Mouse (Mus musculus) gastrocnemius, postnatal 14 days (tissue): ENCODE measurements around the gene Mixl1. TPM values are rescaled to one million over a fixed set of nuclear protein-coding genes. Genes with fewer than 3 reads are reported as not detected.
A peak's percentile ranks its signal among the peaks of the same experiment; 100 is the strongest.

Experiments
- DNase-seq: peaks from one replicate; pipeline ENCODE4 v3.0.0; 2021; ENCODE audit warnings: mixed read lengths
- intact Hi-C: fragments of 180-260 bp; cut with DNase I; formaldehyde crosslinking; loops from one replicate; pipeline ENCODE4 v1.15.1; 2025; ENCODE audit warnings: low total_unique reads
- long read RNA-seq, 2 experiments: library from polyadenylated mRNA; stranded (forward); transcript quantifications; one replicate each; pipeline ENCODE4 v2.0.0; 2021
- total RNA-seq, 2 experiments: library from RNA; stranded (reverse); gene quantifications; 2 replicates each; pipeline ENCODE4 v1.2.3; 2021

Mixl1 gene
- total RNA-seq = not detected
- long read RNA-seq, experiment 1 = 0 reads
- long read RNA-seq, experiment 2 = 0 reads

DNA sequence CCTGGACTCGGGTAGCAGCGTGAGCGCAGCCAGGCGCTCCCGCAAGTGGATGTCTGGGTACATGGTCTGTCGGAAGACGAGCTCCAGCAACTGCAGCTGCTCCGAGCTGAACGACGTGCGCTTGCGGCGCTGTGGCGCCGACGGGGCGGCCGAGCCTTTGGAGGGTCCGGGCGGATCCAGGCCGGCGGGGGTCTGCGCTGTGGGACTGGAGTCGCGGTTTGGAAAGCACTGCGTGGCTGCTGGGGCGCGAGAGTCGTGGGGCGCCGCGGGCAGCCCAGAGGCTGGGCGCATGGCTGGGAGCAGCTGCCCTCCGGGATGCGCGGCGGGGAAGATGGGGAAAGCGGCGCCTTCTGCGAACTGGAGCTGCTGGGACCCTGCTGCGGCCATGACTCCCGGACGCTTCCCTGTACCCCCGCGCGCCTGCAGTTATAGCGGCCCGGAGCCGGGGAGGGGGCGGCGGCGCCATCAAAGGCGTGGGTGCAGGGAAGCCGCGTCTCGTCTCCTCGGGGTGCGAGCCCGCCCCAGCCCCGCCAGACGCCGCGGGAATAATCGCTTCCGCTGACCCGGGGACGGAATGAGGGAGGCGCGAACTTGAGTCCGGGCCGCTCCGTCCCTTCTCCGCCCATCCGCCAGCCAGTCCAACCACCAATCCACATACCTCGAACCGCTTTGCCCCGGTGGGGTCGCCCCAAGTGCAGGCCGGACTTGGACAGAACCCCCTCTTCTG lies at the start of gene Mixl1:
Mixl1 (minus strand) TSS at position 409 of the 727 bp plus-strand sequence.
- intact Hi-C loops = no loop called here
- peak; percentile 11 for DNase-seq

DNA sequence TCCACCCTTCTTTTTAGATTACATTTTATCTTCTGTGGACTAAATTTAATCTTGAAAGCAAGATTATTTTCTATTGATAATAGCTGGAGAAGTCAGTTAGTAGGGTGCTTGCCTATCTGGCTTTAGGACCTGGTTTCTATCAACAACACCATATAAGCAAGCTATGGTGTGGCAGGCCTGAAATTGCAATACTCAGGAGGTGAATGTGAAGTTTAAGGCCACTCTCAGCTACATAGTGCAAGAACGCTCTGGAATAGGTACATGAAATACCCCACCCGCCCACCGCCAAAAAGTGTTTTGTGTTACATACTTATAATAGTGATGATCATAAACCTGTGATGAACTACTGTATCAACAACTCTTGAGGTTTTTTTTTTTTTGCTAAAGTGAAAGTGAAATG lies 32.4 kb upstream of the Mixl1 start:
- intact Hi-C loops = no loop called here
- DNase-seq = no peak

DNA sequence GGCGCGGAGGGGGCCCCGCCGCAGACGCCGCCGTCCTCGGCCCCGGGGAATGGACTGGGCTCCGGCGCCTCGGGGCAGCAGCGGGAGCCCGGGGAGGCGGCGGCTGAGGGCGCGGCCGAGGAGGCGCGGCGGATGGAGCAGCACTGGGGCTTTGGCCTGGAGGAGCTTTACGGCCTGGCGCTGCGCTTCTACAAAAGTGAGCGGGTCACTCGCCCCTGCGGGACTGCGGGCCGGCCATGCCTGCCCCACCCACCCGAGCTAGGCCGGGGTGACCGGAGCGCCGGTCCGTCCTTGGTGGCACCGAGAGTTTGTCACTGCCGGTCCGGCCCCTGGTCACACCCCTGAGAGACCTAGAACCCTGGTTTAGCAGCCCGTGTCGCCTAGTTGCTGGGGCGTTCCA lies 29.3 kb upstream of the Mixl1 start:
- intact Hi-C loops = no loop called here
- DNase-seq = peak; percentile 57

DNA sequence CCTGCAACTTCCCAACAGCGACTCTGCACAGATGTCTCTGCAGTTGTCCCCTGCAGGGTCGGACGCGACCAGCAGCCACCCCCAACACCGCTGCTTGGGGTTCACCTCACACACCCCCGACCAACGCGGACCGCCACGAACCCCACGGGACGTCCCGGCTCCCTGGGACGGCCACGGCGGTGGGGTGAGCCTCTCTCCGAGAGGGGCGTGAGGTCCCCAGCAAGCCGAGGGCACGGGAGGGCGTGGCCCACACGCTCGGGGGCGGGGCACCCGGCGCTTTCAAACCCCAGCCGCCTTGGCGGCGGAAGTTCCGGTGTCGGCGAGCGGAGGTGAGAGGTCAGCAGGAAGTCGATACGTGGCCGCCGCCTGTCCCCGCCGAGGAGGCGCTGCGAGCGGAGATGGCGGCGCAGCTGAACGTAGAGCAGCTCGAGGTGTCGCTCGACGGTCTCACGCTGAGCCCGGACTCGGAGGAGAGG lies 28.9 kb upstream of the Mixl1 start, which contains the start of gene Acbd3:
Acbd3 (plus strand) TSS at position 340 of the 476 bp plus-strand sequence.
- intact Hi-C loops = loop anchor here (2.0 kb wide), 1 partner anchor 37 kb away; no protein-coding TSS in a partner anchor
- DNase-seq = peak; percentile 93

DNA sequence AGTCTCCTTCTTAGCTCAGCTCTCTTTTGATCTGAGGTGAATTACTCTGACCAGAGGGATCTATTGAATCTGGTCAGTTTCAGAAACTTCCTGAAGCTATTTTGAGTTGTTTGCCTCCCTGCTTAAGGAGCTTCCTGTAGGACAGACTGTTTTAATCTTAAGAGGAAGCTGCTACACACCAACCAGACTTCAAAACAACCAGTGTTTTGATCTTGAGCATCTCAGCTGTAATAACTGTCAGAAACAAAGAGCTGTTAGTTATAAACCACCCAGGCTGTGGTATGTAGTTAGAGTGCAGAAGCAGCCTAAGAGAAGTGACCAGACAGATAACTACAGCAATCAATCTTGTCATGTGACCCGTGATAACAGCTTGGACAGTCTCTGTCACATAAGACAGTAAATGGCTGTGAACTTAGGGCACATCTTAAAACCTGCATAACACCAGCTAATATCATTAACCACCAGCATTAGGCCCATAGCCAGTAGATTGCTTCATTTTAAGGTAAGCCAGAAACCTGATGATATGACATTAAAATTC lies 26.9 kb upstream of the Mixl1 start:
- DNase-seq = no peak
- intact Hi-C loops = loop anchor here (2.0 kb wide), 1 partner anchor 39 kb away; no protein-coding TSS in a partner anchor

DNA sequence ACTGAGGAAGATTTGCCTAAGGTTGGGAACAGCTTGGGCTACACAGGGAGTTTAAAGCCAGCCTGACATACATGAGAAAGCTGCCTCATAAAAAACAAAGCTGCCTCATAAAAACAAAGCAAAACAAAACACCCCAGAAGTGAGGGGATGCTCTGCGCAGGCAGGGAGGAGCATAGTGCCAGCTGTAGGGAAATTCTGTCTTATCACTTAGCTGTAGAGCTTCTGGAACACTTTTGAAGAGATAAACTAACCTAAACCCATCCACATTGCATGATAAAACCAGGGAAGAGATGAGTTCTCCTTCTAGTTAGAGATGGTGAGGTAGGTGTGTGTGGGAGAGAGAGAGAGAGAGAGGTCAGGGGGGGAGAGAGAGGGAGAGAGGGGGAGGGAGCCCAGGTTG lies 25.8 kb upstream of the Mixl1 start:
- intact Hi-C loops = no loop called here
- no peak for DNase-seq

DNA sequence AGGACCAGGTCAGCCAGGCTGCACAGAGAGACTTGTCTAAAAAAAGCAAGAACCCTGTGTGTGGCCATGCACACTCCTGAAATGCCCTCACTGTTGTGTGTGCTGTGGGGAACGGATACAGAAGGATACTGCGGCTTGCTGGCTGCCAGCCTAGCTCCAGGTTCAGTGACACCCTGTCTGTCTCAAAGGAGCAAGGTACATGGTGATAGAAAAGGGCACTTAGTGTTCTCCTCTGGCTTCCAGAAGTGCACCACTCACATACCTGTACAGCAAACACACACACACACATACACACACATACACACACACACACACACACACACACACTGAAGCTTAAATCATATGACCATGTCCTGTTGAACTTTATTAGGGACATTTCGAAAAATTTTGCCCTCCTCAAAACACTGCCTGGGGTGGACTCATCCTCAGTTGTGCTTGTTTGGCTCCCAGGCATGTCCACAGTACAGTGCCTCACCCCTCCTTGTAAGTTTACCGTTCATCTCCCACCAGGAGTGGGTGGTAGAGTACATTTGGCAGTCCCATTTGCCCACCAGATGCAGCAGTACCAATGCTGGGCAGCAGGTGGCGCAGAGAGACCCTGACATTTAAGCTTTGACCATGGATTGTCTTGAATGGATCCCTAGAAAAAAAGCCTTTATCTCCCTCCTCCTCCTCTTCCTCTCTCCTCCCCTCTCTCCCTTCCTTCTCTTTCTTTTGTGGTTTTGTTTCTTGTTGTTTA lies 23.3 kb upstream of the Mixl1 start:
- DNase-seq = peak; percentile 78
- intact Hi-C loops = no loop called here

DNA sequence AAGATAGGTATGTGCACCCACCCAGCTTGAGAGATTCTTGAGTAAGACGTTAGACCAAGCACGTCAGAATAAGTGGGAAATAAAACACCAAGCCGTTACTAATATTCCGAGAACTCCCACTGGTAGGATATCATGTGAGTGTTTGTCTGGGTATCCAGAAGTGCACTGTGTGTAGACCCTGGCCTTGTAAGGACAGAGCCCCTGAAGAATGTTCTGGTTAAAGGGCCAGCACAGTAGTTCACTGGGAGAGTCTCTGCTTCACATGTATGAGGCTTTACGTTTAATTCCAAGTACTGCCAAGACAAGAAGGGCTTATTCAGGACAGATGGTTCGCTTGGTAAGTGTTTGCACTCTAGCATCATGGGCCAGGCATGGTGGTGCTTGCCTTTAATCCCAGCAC lies 22.6 kb upstream of the Mixl1 start:
- intact Hi-C loops = no loop called here
- no peak for DNase-seq

DNA sequence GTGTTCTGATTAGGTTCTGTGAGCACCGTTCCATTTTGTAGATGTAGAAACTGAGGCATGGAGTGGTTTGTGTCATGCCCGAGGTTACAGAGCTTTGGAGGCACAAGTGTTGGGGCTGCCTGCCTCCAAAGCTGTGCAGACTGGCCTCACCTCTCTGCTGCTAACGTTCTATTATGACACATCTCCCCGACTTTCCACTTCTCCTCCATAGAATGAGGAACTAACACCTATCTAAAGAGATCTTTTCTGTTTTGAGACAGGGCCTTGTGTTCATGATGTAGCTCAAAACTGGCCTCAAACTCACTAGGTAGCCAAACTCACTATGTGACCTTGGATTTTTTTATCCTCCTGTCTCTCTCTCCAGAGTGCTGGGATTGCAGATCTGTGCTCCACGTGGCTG lies 21.9 kb upstream of the Mixl1 start:
- intact Hi-C loops = no loop called here
- DNase-seq = no peak

DNA sequence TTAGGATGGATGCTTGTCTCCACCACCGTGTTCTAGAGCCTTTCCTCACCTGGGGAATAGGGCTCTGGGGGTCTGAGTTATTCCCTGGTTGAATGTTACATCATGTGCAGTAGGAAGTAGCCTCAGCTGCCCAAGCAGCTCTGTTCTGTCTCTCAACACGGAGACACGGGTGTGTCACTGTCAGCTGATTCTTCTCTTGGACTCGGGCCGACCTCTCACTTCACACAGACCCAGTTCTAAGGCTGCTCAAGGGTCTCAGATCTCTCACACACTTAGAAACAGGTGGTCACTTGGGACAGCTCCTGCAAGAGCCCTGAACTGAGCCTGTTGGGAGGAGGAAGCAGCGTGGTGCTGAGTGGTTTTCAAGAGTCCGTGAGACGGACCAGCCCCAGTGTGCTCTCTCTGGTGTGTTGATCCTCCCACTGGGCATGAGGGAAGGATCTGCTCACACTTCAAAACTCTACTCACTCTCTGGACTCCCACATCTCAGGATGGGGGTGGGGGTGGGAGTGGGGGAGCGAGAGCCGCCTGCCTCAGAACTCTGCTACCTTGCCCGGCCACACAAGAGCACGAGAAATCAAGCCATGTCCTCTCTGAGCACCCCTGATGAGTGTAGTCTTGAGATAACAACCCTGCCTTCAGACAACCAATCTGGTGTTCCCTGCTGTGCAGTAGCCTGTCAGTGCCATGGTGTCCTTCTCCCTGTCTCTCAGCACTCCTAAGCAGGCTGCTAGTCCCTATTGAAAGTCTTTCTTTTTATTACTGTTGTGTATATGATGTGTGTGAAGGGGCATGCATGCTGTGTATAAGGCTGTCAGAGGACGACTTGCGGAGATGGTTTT lies 12.3 kb upstream of the Mixl1 start:
- intact Hi-C loops = no loop called here
- no peak for DNase-seq

DNA sequence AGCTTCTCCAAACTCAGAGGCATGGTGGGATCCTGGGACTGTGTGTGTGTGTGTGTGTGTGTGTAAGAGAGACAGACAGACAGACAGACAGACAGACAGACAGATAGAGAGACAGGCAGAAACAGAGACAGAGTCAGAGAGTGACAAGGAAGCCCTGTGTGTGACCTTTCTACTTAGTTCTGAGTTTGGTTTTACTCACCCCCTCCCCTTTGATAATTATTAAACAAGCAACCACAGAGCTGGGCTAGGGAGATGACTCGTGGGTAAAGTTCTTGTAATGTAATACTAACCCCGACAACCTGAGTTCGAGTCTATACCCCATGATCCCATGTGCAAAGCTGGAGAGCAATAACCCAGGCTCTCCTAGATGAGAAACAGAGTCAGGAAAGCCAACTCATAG lies 11.0 kb upstream of the Mixl1 start:
- no peak for DNase-seq
- intact Hi-C loops = no loop called here

DNA sequence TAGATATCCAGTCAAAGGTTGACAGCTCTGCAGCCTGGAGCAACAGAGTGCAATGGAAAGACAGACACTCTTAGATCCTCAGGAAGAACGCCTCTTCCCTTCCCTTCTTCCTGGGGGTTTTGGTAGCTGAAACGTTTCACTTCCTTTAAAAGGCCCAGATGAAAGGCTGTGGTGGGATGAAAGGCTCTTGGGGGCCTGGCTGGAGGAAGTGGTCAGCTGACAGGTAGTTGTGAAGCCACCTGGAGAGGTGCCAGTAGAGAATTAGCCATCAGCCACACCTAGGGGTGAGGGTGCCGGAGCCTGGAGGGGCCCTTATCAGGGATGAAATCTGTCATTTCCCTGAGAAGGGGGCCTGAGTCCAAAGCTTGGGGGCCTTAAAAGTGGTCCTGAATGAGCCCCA lies 10.5 kb upstream of the Mixl1 start:
- no peak for DNase-seq
- intact Hi-C loops = no loop called here

DNA sequence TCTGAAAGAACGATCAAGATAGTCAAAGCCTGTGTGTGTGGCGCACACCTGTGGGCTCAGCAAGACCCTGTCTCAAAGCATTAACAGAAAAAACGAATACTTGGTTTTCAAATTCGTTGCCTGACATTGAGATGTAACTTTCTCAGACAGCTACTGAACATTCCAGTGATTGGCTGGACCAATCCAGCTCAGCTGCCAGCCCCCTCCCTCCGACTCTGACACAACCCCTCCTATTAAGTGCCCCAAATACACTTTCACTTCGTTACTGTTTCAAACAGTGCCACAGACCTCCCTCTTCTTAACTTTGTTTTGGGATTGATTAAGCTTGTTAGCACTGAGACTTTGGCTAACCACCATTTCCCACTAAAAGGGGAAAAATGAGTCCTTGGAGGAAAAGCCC lies 6.6 kb upstream of the Mixl1 start:
- no peak for DNase-seq
- intact Hi-C loops = no loop called here

DNA sequence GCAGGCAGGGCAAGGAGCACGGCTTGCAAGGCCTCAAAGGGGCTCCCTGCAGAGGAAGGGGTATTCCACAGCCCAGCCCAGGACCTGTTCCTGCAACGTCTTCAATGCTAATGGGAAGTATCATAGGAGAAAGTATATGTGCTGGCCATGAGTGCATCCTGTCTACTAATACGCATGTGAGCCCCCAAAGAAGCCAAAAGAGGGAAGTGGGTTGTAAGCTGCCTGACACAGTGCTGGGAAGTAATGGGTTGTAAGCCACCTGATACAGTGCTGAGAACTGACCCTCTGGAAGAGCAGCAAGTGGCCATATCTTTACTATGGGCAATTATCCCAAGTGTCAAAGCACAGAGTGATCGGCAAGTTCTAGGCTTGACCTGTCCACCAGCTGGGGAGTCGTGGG lies 1.2 kb upstream of the Mixl1 start:
- DNase-seq = no peak
- intact Hi-C loops = no loop called here

DNA sequence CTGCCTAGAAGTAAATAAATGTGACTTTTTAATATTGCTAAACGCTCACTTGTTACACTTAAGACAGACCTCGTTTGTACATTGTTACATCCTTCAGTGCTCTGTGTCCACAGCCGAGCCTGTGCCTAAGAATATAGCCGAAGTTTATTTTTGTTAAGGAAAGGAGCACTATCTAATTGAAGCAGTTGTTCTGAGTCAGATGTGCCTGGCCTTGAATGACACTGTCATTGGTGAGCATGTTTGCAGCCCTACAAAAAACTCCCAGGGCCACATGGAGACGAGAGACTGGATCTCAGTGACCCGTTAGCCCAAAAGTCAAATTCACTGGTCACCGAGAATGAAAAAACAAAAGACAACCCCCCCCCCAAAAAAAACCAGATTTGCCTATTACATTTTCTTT lies 5.5 kb downstream of the Mixl1 start:
- intact Hi-C loops = no loop called here
- no peak for DNase-seq

Other genes with a start within 250 kb of the Mixl1 start
- gene Stum, start 213.5 kb downstream of the Mixl1 start, total RNA-seq = 1 to 10 TPM; 1.2 TPM
- gene Parp1, start 128.1 kb downstream of the Mixl1 start, total RNA-seq = 10 to 100 TPM; 51.9 to 53.6 TPM
- gene Lin9, start 55.9 kb downstream of the Mixl1 start, total RNA-seq = 1 to 10 TPM; 3.2 to 3.6 TPM
- 10 to 100 TPM; 15.4 to 16.9 TPM for gene Acbd3, start 29.0 kb upstream of the Mixl1 start, total RNA-seq
- 100 to 1,000 TPM; 448 to 473 TPM for gene H3f3a, start 116.9 kb upstream of the Mixl1 start, total RNA-seq
- gene Sde2, start 154.1 kb upstream of the Mixl1 start, total RNA-seq = 1 to 10 TPM; 8.4 to 8.5 TPM
- not detected for gene Lefty2, start 196.1 kb upstream of the Mixl1 start, total RNA-seq
- 10 to 100 TPM; 18.3 to 18.4 TPM for gene Pycr2, start 207.3 kb upstream of the Mixl1 start, total RNA-seq
- under 1 TPM; 0.44 to 0.53 TPM for gene Lefty1, start 238.0 kb upstream of the Mixl1 start, total RNA-seq
- 10 to 100 TPM; 11.9 to 12.5 TPM for gene Tmem63a, start 245.3 kb upstream of the Mixl1 start, total RNA-seq